Mouse (Mus musculus): Measurements from ENCODE around the gene Rims3.

Rims3 gene

GRCm38 (mm10) chr4:120854588-120855319 is at the start of gene Rims3:
Gene Rims3 (plus strand): TSS chr4:120854816.
- no peak for DNase-seq (ENCODE audit: low read depth, low spot score)

GRCm38 (mm10) chr4:120805816-120806215 is 48.8 kb upstream of the Rims3 start:
- DNase-seq (ENCODE audit: low read depth, low spot score), result no peak

- DNase-seq (ENCODE audit: low read depth, low spot score), result no peak
These were observed 40.9 kb upstream of the Rims3 start for GRCm38 (mm10) chr4:120813762-120814161.

GRCm38 (mm10) chr4:120814171-120814570 is 40.4 kb upstream of the Rims3 start:
- DNase-seq (ENCODE audit: low read depth, low spot score), result no peak

- DNase-seq (ENCODE audit: low read depth, low spot score), result no peak
These were observed 39.5 kb upstream of the Rims3 start for GRCm38 (mm10) chr4:120815163-120815562.

- peak; percentile 88 for DNase-seq (ENCODE audit: low read depth, low spot score)
These were observed 38.8 kb upstream of the Rims3 start for GRCm38 (mm10) chr4:120815622-120816334.

GRCm38 (mm10) chr4:120817002-120817774 is 37.4 kb upstream of the Rims3 start:
- DNase-seq (ENCODE audit: low read depth, low spot score), result no peak

- DNase-seq (ENCODE audit: low read depth, low spot score), result no peak
These were observed 36.7 kb upstream of the Rims3 start for GRCm38 (mm10) chr4:120817951-120818350.

- no peak for DNase-seq (ENCODE audit: low read depth, low spot score)
These were observed 35.3 kb upstream of the Rims3 start for GRCm38 (mm10) chr4:120819296-120819695.

GRCm38 (mm10) chr4:120819871-120820270 is 34.7 kb upstream of the Rims3 start:
- DNase-seq (ENCODE audit: low read depth, low spot score), result no peak

GRCm38 (mm10) chr4:120822191-120822911 is 32.3 kb upstream of the Rims3 start:
- no peak for DNase-seq (ENCODE audit: low read depth, low spot score)

GRCm38 (mm10) chr4:120825100-120825553 is 29.5 kb upstream of the Rims3 start:
- peak; percentile 84 for DNase-seq (ENCODE audit: low read depth, low spot score)

- peak; percentile 94 for DNase-seq (ENCODE audit: low read depth, low spot score)
These were observed 28.9 kb upstream of the Rims3 start for GRCm38 (mm10) chr4:120825577-120826326.

- DNase-seq (ENCODE audit: low read depth, low spot score), result no peak
These were observed 28.2 kb upstream of the Rims3 start for GRCm38 (mm10) chr4:120826418-120826817.

GRCm38 (mm10) chr4:120830767-120831166 is 23.8 kb upstream of the Rims3 start:
- no peak for DNase-seq (ENCODE audit: low read depth, low spot score)

- DNase-seq (ENCODE audit: low read depth, low spot score), result no peak
These were observed 23.1 kb upstream of the Rims3 start, which contains the start of gene Nfyc for GRCm38 (mm10) chr4:120831472-120831871. Gene Nfyc (minus strand): TSS chr4:120831572.

- DNase-seq (ENCODE audit: low read depth, low spot score), result no peak
These were observed 13.3 kb upstream of the Rims3 start for GRCm38 (mm10) chr4:120841342-120841741.

GRCm38 (mm10) chr4:120844423-120845082 is 10.1 kb upstream of the Rims3 start:
- DNase-seq (ENCODE audit: low read depth, low spot score), result no peak

- DNase-seq (ENCODE audit: low read depth, low spot score), result no peak
These were observed 9.5 kb upstream of the Rims3 start for GRCm38 (mm10) chr4:120845098-120845497.

GRCm38 (mm10) chr4:120848909-120849308 is 5.7 kb upstream of the Rims3 start:
- DNase-seq (ENCODE audit: low read depth, low spot score), result no peak
